Mouse (Mus musculus) ZHBTc4 (cell line): ENCODE results near the gene Csf2rb.
"Not testable (repeated sequence)": the region's sequence is repeated elsewhere in the genome, so short reads cannot be mapped to it uniquely, and the experiment has no call there.

Experiments
- DNase-seq: peaks from one replicate; pipeline ENCODE4 v3.0.0-alpha.2; 2011; ENCODE audit warnings: low read depth, low spot score

The Csf2rb gene

DNA sequence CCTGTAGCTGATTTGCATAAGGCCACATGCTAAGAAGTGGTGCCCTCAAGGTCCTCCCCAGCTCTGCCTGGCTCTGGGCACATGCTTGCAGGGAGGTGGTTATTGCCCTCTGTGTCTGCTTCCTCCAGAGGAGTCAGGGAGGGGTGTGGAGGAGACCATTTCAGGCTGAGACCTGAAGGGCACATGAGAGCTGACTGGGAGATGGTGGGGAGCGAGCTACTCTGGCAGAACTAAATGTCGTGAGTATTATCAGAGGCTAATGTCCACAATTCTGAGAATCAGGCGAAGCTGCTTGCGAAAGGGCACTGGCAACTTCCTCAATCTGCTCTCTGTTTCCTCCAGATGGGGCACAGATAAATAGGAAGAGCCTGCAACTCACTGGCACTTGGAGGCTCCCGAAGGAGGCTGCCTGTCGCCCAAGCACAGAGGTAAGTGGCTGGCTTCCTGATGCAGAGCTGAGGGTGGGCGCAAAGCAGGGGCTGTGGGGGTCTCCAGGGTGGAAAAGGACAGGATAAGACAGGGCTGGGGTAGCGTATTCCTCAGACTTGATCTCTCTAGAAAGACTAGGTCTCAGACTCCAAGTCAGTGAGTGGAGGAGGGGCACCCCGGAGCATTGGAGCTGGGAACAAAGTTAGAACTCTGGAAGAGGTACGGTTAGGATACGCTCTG, at the start of gene Csf2rb:
Gene Csf2rb, plus strand, starts transcription at position 82 of the 669 bp plus-strand sequence.
- DNase-seq: no peak

DNA sequence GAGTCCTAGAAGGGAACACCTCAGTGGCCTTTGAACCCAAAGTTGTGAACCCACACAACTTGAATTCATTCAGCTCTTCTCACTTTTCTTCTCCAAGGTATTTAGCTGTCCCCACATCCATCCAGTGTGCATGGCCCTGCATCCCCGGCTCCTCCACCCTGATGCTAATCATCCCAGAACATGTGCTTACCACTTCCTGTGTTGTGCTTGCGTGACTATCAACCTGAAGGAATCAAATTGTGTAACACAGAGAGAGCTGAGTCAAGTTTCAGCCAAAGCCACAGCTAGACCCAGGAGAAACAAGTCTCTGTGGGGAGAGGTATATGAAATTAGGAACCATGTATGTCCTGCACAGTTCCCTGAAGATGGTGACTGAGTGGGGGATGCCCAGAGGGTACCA, 47.2 kb upstream of the Csf2rb start:
- DNase-seq: no peak

DNA sequence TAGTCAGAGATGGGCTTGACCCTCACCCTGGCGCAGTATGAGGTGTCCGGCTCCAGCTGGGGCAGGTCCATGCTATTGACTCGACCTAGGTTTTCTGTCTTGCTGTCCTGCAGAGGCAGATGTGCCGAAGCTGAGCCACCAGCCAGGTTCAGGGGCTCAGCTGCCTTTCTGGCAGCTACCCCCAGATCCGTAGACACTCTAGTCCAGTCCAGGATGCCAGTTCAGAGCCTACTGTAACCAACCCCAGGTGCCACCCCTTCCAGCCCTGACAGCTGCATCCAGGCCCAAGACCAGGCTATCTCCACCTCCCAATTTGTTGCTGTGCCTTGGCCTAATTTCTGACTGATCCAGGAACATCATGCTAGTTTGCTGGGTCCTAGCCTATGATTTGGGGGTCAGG, 37.6 kb upstream of the Csf2rb start:
- DNase-seq: no peak

DNA sequence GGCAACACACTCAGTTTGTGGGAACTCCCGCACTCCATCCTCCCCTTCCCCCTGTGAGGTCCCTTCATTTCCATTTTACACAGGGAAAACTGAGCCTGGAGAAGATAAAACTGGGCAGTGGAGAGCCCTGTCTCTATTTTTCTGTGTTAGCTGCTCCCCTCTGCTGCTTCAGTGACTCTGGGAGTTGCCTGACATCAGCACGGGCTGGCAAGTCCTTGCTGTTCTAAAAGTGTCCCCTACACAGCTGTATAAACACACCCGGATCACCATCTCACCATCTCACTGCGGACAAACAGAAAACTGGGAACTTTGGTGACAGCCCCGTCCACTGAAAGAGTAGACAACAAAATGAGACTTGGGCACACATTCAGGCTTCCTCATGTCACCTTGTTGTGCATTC, 35.8 kb upstream of the Csf2rb start:
- not testable (repeated sequence) for DNase-seq

DNA sequence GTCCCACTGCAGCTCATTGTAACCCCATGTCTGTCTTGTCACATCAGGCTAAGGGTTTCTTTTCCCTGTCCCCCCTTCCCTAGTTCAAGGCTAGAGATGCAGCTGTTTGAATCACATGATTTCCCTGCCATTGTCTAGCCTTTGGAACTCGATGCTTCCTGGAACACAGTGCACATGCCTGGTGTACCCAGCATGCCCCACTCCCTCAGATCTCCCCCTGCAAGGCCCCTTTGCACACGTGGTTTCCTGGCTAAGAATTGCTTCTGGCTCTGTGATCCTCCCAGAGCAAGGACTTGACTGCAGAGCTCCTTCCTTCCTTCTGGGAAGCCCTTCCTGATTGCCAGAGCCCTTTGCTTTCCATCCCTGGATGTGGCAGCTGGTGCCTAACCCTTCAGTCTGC, 32.3 kb upstream of the Csf2rb start:
- DNase-seq: not testable (repeated sequence)

DNA sequence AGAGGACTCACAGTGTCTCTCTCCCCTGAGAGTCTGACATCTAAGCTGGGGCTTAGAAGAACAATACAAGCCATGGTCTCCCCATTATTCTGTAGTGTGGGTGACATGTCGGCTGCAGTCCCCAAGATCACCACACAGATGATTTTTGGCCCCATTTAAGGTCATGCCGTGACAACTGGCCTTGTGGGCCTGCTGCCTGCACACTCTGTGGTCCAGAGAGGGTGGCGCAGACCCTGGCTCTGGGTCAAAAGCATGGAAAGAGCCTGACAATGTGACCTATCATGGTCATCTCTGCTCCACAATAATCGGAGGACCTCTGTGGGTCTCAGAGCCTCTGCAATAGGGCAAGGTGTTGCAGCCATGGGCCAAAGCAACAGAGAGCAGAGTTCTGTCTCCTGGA, 31.8 kb upstream of the Csf2rb start:
- DNase-seq: no peak

DNA sequence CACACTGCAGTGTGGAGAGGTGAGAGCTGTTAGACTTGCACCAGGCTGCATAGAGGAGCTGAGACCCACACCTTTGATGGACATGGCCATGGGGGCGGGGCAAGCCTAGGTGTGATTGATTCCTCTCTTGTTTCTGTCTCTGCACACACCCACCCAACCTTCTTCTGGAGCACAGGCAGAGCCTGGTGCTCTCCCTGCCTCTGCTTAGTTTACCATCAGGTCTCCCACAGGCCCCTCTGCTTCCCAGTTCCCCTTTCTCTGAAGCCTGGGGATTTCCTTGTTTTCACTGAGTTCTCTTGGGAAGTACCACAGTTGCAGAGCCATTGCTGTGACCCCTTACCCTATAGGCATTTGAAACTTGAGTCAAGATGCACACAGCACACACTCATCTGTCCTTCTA, 27.0 kb upstream of the Csf2rb start:
- no peak for DNase-seq

DNA sequence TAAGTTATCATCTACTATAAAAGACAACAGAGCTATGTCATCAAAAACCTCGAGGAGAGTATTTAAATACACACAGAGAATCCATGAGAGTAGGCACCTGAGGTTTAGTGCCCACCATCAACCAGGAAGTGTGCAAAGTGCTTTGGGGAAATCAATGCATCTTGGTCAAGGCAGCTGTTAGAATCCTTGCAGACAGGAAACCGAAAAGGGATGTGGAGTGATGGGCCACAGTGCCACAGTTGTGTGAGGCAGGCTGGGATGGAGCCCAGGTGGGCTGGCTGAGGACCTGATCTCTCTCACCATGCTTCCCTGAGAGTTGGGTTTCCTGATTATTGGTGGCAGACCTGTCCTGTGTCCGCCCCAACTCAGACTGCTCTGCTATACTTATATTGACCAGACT, 25.9 kb upstream of the Csf2rb start:
- no peak for DNase-seq

DNA sequence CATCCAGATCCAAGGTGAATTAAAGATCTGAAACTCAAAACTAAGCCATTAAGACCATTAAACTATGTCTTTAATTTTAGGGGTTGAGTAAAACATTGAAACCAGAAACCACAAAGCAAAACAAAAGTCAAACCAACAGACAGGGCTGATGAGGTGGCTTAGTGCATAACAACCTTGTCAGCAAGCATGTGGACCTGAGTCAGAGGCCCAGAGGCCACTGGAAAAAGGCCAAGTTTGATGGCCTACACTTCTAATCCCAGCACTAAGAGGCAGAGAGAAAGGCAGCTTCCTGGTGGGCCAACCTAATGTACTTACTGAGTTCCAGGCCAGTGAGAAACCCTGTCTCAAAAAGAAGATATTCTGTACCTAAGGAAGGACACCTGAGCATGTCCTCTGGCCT, 24.8 kb upstream of the Csf2rb start:
- no peak for DNase-seq

DNA sequence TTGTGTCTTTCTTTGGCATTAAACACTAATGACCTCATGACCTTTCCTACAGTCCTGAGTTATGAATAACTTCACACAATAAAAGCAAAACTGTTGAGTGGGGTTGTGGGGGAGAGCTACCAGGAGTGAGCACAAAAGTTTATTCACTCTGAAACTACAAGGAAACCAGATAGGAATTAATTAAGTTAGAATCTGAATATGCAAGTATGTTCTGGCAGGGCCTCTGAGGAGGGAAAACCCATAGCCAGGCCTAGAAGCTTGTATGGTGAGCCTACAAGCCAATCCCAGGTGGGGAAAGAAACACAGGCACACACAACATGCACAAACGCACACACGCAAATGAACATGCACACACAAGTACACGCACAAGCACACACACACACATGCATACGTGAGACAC, 22.8 kb upstream of the Csf2rb start:
- no peak for DNase-seq

DNA sequence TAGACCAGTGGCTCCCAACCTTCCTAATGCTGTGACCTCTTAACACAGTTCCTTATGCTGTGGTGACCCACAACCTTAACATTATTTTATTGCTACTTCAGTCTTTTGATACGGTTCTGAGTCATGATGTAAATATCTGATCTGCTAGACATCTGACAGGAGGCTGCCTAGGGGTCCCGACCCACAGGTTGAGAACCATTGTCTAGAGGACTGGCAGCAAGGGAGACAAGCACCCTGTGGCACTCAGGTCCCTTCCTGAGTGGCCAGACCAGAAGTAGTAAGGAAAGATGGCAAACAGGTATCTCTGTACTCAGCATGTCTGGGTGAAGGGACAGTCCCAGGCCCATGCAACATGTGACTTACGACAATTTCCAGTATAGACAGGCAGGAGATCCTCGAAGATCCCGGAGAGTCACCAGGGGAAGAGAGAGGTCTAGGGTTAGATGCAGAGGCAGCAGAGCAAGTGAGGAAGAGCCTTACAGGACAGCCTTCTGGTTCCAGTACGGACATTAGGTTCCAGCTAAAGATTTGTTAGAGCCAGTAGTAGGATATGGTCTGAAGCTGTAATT, 21.8 kb upstream of the Csf2rb start:
- no peak for DNase-seq

DNA sequence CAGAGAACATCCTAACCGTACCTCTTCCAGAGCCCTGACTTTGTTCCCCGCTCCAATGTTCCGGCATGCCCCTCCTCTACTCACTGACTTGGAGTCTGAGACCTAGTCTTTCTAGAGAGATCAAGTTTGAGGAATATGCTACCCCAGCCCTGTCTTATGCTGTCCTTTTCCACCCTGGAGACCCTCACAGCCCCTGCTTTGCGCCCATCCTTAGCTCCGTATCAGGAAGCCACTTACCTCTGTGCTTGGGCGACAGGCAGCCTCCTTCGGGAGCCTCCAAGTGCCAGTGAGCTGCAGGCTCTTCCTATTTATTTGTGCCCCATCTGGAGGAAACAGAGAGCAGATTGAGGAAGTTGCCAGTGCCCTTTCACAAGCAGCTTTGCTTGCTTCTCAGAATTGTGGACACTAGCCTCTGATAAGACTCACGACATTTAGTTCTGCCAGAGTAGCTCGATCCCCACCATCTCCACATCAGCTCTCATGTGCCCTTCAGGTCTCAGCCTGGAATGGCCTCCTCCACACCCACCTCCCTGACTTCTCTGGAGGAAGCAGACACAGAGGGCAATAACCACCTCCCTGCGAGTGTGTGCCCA, 20.1 kb upstream of the Csf2rb start, which contains the start of gene Csf2rb2:
Gene Csf2rb2, minus strand, starts transcription at position 381 of the 593 bp plus-strand sequence.
- no peak for DNase-seq

DNA sequence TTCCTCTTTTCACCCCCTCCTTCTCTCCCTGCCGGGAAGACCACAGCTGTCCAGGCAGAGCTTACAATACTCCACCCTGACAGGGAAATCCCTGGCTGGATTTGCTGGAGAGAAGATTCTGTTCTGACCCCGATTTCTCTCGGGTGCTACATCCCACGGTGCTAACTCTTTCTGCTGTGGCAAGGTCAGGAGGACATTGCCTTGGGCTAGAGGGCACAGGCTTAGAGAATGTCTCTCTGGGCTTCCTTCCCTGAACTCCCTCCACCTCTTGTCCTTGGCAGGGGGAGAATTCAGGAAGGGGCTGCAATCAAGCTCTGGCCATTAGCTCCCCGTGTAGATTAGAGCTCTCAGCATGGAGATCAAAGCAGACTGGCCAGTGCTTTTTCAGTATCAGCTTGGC, 15.7 kb upstream of the Csf2rb start:
- DNase-seq: no peak

DNA sequence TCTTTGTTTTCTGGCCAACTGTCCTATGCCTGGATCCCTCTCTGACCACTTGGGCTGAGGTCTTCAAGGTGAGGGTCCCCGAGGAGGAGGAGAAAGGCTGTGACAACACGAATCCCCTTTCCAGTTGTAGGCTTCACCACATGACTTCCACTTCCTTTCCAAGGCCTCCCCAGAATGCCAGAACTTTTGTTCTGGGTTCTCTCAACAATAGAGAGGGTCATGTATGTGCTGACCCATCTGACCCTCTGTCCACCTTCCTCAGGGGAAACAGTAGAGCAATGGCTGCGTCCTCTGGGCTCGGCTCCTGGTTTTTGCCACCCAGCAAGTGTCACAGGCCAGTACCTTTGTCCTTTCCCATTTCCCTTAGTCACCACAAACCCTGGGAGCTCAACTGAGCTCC, 14.6 kb upstream of the Csf2rb start:
- no peak for DNase-seq

DNA sequence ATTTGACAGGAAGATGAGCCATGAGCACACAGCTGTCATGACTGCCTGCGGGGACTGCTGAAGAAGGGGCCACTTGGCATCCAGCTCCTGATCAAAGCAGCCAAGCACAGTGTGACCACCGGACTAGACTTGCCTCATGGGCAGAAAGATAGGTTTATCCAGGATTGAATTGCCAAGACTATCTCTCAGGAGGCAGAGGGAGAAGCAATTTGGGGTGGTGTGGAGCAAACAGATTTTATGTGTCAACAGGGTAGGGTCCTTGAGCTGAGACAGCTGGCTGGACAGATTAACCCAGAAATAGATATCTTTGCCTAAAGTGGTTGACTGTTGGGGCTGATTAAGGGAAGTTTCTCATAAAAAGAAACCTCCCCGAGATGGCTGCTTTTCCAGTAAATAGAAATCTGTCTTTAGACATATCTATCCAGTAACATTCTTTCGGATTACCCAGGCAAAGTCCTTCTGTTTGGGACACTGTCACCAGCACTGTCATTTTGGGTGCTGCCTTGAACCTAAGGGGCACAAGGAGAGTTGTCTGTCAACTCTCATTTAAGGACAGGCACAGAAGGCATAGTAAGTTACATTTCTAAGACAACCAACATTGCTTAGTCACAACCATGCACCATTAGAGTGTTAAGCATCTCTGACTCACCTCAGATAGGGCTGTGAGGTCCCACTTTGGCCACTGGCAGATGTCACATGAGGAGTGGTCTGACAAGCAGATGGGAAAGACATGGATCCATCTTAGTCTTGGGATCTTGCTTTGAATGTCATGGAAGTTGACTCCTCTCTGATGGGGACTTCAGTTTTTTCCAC, 12.9 kb upstream of the Csf2rb start:
- DNase-seq: not testable (repeated sequence)

DNA sequence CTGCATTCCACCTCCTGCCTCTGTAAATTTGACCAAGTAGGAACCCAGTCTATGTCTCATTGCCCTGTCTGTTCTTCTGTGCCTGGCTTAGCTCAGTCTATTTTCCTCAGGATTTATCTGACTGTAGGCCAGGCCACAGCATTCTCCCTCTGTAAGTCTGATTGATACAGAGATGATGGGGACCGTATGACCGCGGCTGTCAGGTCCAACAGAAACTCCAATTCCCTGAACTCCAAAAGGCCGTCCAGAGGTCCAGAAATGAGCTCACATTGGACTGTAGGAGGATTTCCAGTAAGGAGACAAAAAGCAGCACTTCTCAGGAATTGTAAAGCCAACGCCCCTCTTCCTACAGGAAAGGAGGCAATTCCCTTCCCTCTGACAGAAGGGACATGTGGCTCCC, 11.9 kb upstream of the Csf2rb start:
- DNase-seq: not testable (repeated sequence)

DNA sequence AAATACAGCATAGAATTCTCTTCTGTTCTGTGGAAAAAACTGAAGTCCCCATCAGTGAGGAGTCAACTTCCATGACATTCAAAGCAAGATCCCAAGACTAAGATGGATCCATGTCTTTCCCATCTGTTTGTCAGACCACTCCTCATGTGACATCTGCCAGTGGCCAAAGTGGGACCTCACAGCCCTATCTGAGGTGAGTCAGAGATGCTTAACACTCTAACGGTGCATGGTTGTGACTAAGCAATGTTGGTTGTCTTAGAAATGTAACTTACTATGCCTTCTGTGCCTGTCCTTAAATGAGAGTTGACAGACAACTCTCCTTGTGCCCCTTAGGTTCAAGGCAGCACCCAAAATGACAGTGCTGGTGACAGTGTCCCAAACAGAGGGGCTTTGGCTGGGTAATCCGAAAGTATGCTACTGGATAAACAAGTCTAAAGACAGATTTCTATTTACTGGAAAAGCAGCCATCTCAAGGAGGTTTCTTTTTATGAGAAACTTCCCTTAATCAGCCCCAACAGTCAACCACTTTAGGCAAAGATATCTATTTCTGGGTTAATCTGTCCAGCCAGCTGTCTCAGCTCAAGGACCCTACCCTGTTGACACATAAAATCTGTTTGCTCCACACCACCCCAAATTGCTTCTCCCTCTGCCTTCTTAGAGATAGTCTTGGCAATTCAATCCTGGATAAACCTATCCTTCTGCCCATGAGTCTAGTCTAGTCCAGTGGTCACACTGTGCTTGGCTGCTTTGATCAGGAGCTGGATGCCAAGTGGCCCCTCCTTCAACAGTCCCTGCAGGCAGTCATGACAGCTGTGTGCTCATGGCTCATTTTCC, 7.0 kb upstream of the Csf2rb start:
- not testable (repeated sequence) for DNase-seq

DNA sequence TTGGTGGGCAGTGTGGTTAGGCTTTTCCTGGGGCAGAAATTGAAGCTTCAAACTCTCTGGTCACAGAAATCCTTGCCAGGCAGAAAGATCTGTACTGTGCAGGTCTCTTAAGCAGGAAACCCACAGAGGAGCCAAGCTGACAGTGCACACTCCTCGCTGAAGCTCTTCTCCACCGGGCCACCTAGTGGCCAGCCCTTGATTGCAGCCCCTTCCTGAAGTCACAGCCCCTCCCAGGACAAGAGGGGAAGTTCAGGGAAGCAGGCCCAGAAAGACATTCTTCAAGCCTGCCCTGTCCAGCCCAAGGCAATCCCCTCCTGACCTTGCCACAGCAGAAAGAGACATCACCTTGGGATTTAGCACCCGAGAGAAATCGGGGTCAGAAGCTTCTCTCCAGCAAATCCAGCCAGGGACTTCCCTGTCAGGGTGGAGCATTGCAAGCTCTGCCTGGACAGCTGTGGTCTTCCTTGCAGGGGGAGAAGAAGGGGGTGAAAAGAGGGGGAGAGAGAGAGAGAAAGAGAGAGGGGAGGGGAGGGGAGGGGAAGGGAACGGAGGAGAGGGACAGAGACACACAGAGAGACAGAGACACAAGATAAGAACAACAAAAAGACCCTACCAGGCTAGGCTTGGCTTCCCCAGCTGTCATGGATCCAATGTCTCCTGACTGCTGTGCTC, 4.6 kb upstream of the Csf2rb start:
- peak; percentile 66 for DNase-seq

DNA sequence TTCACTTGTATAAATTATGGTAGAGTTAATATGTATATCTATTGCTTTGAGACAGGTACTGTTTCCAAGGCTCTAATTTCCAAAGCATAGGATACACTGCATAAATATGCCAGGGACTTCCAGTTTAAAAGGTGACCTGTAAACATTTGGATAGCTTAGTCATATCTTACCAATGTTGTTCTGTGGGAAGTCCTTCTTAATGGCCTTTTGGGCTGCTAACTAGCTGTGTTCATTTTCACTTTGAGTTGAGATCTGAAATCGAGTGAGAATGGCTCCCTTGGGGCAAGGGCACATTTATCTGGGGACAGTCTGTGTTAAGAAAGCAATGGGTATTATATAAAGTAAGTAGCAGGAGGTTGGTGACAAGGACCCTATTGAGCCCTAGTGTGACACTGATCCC, 2.2 kb upstream of the Csf2rb start:
- DNase-seq: no peak

DNA sequence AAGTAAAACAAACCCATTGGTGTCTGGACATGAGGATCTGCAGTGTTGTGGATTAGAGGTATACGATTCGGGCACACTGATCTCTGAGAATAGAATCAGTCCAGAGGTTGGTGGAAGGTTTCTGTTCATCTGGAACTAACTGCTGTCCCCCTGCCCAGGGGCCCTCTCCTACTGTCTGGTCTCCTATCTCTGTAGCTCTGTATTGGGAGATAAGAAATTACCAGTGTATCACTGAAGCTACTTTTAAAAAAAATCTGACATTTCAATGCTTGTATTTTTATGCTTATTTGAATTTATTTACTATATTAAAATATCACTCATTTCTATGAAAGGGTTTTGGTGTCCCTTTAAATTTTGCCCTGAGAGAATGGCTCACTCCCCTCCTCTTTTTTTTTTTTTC, 1.3 kb upstream of the Csf2rb start:
- DNase-seq: no peak

DNA sequence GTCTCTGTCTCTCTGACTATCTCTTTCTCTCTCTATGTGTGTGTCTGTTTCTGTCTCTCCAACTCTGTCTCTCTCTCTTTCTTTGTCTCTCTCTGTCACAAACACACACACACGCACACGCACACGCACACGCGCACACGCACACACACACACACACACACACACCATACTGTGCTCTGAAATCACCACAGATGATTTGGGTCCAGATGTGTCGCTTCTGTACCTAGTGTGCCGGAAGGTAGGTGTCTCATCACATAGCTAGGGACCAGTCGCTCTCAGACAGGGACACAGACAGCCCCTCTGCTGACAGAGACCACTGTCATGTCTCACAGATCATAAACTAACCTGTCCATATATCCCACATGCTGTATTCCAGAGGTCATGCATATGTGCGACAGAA, 1.2 kb downstream of the Csf2rb start:
- DNase-seq: no peak
